9 mouse cellular contexts compared by ENCODE assay signal in the genomic region with DNA sequence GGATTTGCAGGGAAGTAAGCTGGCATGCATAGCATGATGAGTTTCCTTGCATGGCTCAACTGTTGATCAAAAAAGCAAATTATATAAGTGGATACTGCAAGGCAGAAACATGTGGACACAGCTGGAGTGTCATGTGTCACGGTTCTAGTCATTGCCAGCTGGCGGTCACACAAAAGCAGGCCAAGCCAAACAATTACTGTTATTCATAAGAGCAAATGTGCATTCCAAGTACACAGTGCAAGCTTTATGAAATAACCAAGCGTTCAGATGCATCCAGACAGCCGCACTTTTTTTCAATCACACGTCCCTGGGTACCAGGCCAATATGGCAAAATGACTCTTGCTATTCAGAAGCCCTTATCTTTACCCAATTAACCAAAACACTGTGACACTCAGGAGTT.
DNase-seq lines count a peak whose midpoint lies in the region; ATAC-seq lines count a peak whose summit lies in the region.
"Had no signal": no experiment of that assay in that cellular context is flagged by ENCODE, and none has a peak within 500 bp of the region (broad histone marks: within the 10 kb centered on the region; RNA-seq: fewer than 3 reads in every experiment).

No protein-coding gene starts in this region.

- ATAC-seq in cerebellum, adult (ENCODE audit: insufficient number of reproducible peaks, low FRiP score, low TSS enrichment): no peak
- ATAC-seq in monocyte, adult 5-6 weeks (replicated peaks; ENCODE audit: insufficient number of reproducible peaks, low FRiP score, low TSS enrichment, poor library complexity, severe bottlenecking): no peak
- ATAC-seq in megakaryocyte progenitor cell, adult 5-6 weeks (replicated peaks; ENCODE audit: poor library complexity): no peak

- peak; percentile 9 to 19 for DNase-seq in cerebellum, postnatal 14 days
- DNase-seq in right cerebral cortex, postnatal 10 days (ENCODE audit: low spot score in 2 of 2): peak; percentile 31
- DNase-seq in right cerebral cortex, postnatal 4 days: no peak
- DNase-seq in kidney, adult 8-10 months: peak; percentile 36 to 50
- peak; percentile 66 for DNase-seq in lung, postnatal 14 days
- DNase-seq: liver, embryonic 13.5 days had no signal
